Mouse (Mus musculus): ENCODE data around the gene Spata6.

The Spata6 gene

GRCm38 (mm10) chr4:111719776-111720661 is at the start of gene Spata6:
Gene Spata6 (plus strand): TSS chr4:111719984.
- peak; percentile 96 for DNase-seq (ENCODE audit: low read depth, low spot score)

- no peak for DNase-seq (ENCODE audit: low read depth, low spot score)
These were observed 49.0 kb upstream of the Spata6 start for GRCm38 (mm10) chr4:111670566-111671421.

GRCm38 (mm10) chr4:111671440-111671839 is 48.3 kb upstream of the Spata6 start:
- no peak for DNase-seq (ENCODE audit: low read depth, low spot score)

GRCm38 (mm10) chr4:111673904-111674303 is 45.9 kb upstream of the Spata6 start:
- no peak for DNase-seq (ENCODE audit: low read depth, low spot score)

GRCm38 (mm10) chr4:111681926-111682325 is 37.9 kb upstream of the Spata6 start:
- DNase-seq (ENCODE audit: low read depth, low spot score): no peak

DNA sequence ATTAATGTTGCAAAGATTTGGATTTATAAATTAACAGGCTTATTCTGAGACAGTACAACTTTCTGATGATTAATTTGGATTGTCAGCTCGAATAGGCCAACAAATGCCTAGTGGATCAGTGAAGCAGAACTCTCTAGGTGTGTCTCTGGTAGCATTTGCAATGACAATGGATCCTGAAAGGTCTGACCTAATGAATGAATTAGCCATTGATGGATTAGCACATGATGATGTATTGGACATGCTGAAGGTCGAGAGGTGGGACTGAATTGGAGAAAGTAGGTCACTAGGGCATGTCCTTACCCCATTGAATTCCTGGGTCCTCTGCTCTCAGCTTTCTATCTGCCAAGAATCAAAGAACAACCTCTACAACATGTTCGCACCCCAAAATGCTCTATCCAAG is 37.0 kb upstream of the Spata6 start:
- DNase-seq (ENCODE audit: low read depth, low spot score): no peak

DNA sequence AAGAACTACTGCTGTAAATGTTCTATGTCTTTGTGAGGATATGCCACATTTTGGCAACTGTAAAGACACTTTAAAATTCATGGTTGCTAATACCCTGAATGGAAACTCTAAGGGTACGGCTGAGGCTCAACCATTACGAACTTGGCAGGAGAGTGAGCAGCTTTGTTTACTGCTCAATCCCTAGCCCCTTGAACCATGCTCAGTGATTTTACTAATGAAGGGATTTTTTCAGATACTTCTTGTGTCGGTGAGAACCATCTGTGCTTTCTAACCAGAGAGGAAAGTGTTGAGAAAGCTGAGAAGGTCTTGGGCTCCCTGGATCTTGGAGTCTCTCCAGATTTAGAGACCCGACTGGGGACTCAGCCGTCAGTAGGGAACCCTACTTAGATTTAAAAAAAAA is 35.9 kb upstream of the Spata6 start:
- DNase-seq (ENCODE audit: low read depth, low spot score): no peak

- DNase-seq (ENCODE audit: low read depth, low spot score): no peak
These were observed 33.8 kb upstream of the Spata6 start for GRCm38 (mm10) chr4:111685951-111686350.

GRCm38 (mm10) chr4:111686951-111687350 is 32.8 kb upstream of the Spata6 start:
- peak; percentile 57 for DNase-seq (ENCODE audit: low read depth, low spot score)

DNA sequence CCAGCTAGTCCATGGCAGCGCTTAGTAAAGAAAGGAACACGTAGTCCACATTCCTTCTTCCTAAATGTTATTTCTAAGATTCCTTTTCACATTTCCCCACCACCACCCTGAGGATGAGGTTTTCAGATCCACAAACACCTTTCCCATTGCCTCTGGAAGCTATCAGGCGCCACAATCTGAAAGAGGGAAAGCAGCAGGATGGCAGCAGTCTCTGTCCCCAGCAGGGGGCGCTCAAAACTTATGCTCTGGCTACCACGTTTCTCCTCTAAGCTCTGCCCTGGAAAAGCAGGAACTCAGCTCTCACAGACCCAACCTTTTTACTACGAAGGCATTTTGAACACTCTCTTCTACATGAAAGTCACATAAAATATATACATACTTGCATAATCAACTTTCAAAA is 32.2 kb upstream of the Spata6 start:
- peak; percentile 66 for DNase-seq (ENCODE audit: low read depth, low spot score)

DNA sequence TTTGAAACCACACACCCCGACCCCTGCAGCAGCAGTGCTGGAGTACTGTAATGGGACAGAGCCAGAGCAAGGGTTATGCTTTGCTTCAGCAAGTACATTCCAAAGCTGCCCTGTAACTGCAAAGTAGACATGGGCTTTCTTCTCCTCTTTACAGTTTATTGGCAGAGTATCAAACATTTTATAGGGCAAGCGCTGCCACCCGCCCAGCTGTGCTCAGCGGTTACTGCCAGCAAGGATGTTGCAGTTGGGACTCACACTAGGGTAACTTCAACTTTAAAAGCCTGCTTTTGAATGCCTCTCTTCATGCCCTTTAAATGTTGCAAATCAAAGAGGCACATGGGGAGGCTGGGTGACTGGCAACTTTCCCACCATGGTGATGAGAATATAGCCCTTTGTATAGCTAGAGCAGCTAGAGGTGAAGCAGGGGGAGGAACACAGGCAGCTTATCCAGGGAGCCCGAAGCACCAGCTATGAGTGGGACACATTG is 28.7 kb upstream of the Spata6 start:
- DNase-seq (ENCODE audit: low read depth, low spot score): no peak

GRCm38 (mm10) chr4:111701381-111701780 is 18.4 kb upstream of the Spata6 start:
- DNase-seq (ENCODE audit: low read depth, low spot score): no peak

DNA sequence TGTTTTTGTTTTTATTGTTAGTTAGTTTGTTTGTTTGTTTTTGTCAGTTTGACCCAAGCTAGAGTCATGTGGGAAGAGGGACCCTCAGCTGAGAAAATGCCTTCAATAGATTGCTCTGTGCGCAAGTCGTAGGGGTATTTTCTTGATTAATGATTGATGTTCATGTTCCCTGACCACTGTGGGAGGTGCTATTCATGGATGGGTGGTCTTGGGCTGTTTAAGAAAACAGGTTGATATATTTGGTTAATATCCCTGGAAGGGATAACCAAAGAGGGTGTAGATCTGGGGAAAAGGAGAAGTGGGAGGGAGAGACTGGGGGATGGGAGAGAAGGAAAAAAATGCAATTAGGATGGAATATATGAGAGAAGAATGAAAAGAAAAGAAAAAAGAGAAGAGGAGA is 15.7 kb upstream of the Spata6 start:
- no peak for DNase-seq (ENCODE audit: low read depth, low spot score)

- DNase-seq (ENCODE audit: low read depth, low spot score): no peak
These were observed 14.8 kb upstream of the Spata6 start for GRCm38 (mm10) chr4:111704975-111705374.

DNA sequence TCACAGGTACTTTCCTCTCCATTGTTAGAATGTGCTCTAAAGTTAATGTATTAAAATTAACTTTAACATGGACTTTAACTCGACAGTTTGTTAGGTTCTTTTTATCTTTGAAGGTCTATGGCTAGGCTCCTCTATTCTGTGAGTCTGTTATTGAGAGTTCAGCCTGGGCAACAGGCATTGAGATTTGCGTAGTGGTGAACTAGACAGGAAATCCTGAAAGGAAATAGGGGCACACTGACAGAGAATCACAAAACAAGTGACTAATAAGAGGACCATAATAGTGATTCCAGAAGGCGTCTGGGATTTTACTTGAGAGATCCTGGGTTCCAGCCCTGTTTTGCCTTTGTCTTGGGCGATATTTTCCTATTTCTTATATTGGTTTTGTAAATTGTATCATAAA is 488 bp upstream of the Spata6 start:
- peak; percentile 78 for DNase-seq (ENCODE audit: low read depth, low spot score)

DNA sequence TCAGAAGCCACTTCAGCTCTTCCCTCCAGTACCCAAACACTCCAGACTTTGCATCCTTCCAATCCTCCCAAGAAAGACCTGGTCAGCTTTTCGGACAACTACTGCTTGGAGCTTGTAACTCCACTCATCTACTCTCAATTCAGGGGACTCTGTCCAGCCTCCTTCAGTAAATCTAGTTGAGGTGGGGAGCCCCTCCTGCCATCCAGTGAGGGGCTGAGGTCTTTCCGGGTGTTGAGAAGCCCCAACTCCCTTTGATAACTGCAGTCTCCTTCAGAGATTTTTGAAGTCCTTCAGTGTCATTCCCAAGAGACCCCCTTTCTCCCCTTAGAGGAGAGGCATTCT is 849 bp downstream of the Spata6 start:
- no peak for DNase-seq (ENCODE audit: low read depth, low spot score)

GRCm38 (mm10) chr4:111721121-111721840 is 1.5 kb downstream of the Spata6 start:
- DNase-seq (ENCODE audit: low read depth, low spot score): peak; percentile 47

DNA sequence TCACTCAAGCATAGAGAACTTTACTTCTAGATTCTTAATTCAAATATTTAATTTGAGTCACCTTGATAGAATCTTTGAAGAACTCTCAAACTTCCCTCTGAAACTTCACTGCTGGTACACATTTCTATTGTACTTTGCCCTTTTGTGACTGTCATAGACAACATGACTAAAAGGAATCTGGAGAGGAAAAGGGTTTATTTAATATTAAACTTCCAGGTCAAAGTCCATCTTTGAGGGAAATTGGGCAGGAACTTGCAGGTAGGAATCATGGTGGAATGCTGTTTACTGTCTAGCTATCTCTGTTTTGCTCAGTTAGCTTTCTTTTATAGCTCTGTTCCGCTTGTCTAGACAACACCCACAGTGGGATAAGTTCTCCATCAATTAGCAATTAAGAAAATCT is 17.8 kb downstream of the Spata6 start:
- DNase-seq (ENCODE audit: low read depth, low spot score): no peak

GRCm38 (mm10) chr4:111780533-111780932 is 60.7 kb downstream of the Spata6 start:
- no peak for DNase-seq (ENCODE audit: low read depth, low spot score)

DNA sequence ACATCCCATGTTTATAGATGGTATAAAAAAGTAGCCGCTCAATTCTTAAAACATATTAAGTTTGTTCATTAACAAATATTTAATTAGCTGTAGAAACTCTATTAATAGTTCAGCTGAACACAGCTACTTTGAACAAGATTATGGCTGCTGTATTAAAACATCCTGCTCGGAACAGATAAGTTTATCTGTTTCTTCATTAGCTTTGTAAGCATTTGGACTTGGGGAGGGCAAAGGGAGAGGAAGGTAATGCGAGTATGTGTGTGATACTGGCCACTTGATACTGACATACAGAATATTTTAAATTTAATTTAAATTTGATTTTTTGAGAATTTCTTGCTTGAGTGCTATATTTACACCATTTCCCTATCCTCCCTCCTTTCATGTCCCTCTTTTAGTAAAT is 80.1 kb downstream of the Spata6 start:
- DNase-seq (ENCODE audit: low read depth, low spot score): no peak

- no peak for DNase-seq (ENCODE audit: low read depth, low spot score)
These were observed 83.4 kb downstream of the Spata6 start for GRCm38 (mm10) chr4:111803164-111803563.

GRCm38 (mm10) chr4:111817478-111817877 is 97.7 kb downstream of the Spata6 start:
- DNase-seq (ENCODE audit: low read depth, low spot score): no peak

Data from CD4-positive helper T cell, adult 2 months (primary cell).